Mouse (Mus musculus) central nervous system, embryonic 18 days (tissue): ENCODE data around the gene H2al3. TPM values are rescaled to one million over a fixed set of nuclear protein-coding genes. Genes with fewer than 3 reads are reported as not detected.

Source experiments
- polyA plus RNA-seq: library from polyadenylated mRNA; depleted of rRNA; stranded (reverse); fragments of >200 nt; gene quantifications from 2 replicates; pipeline ENCODE4 v1.2.3, GENCODE M21; 2012; rRNA removed

H2al3 gene
- 0.18 TPM in 1 of 2 replicates, not detected in the other for polyA plus RNA-seq

GRCm38 (mm10) chrX:9849403-9849802 is at the start of gene H2al3:
H2al3 (plus strand) TSS chrX:9849703.

DNA sequence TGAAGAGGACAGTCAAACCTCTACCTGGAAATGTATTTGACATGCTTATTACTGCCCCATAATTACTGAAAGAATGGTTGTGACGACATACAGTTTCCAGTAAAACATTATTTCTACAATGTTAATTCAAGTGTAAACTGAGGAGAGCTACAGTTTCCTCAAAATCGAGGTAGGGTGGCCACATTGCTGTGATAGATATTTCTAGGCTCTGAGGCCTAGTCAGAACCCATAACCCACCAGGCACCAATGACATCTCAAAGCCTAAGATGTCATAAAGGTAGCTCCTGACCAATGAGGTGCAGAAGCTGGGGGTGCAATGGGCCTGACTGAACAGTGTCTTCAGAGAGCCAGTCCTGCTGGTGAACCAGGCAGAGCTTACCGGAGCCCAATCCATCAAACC is 2.9 kb upstream of the H2al3 start, which contains the start of gene Hypm:
Hypm (plus strand) TSS at position 301 of the 400 bp plus-strand sequence.

GRCm38 (mm10) chrX:9885322-9885721 is 35.8 kb downstream of the H2al3 start, which contains the start of gene Sytl5:
Sytl5 (plus strand) TSS chrX:9885622.

Other genes starting within 250 kb of the H2al3 start
- gene Dynlt3, start 186.7 kb upstream of the H2al3 start, polyA plus RNA-seq = 51.3 and 60.4 TPM in 2 replicates
- not detected in 2 replicates for gene Hypm, start 2.8 kb upstream of the H2al3 start, polyA plus RNA-seq
- gene Sytl5, start 35.9 kb downstream of the H2al3 start, polyA plus RNA-seq = 0.41 and 0.49 TPM in 2 replicates